20 mouse cellular contexts compared by ENCODE assay signal in genomic region chr2:115969201-115969600, GRCm38 (mm10).
A peak's percentile ranks its signal among the peaks of the same experiment; 100 is the strongest.
DNase-seq lines count a peak whose midpoint lies in the region.
"Had no signal": no experiment of that assay in that cellular context is flagged by ENCODE, and none has a peak within 500 bp of the region (broad histone marks: within the 10 kb centered on the region; RNA-seq: fewer than 3 reads in every experiment).

No protein-coding gene starts in this region.

- peaks cover 6% of the 10 kb centered on the region; the same call in 1 of the 2 replicates for H3K36me3 ChIP-seq in heart, embryonic 10.5 days
- H3K36me3 ChIP-seq: embryonic facial prominence, embryonic 13.5 days; G1E had no signal

- H3K27me3 ChIP-seq in heart, embryonic 10.5 days (ENCODE audit: insufficient read depth, poor library complexity, severe bottlenecking): no peaks in the 10 kb centered on the region
- H3K27me3 ChIP-seq: embryonic facial prominence, embryonic 13.5 days; forebrain, embryonic 13.5 days; forebrain, embryonic 15.5 days; Patski had no signal

- H3K9me3 ChIP-seq in heart, embryonic 10.5 days: no peaks in the 10 kb centered on the region
- H3K9me3 ChIP-seq: embryonic facial prominence, embryonic 13.5 days; forebrain, embryonic 13.5 days; forebrain, embryonic 15.5 days had no signal

- DNase-seq in heart, adult 11 months: peak; percentile 14
- no peak for DNase-seq in heart, embryonic 10.5 days (ENCODE audit: low spot score)
- DNase-seq in ES-CJ7 (ENCODE audit: low read depth, low spot score) (peak; percentile 25), R1 (ENCODE audit: low read depth, low spot score) (peak; percentile 84)
- DNase-seq in ovary, postnatal 10 days (ENCODE audit: low spot score): no peak
- DNase-seq in spleen, adult 12 weeks (ENCODE audit: low spot score): no peak
- DNase-seq: adrenal gland, adult 8-10 months; adrenal gland, postnatal 14 days; adrenal gland, postnatal 36 days; cerebellum, adult 11-12 months; cerebellum, adult 2 months; cerebellum, adult 9-10 months; cerebellum, postnatal 10 days; cerebellum, postnatal 25 days; forebrain, postnatal 0 days had no signal

- H3K4me3 ChIP-seq in heart, embryonic 10.5 days: no peak overlapping the region
- H3K4me3 ChIP-seq: embryonic facial prominence, embryonic 13.5 days; forebrain, embryonic 13.5 days; forebrain, embryonic 15.5 days had no signal

- H3K4me1 ChIP-seq in heart, embryonic 10.5 days: peaks cover 13% of the 10 kb centered on the region

- no peak overlapping the region for H3K27ac ChIP-seq in heart, embryonic 10.5 days
- H3K27ac ChIP-seq: embryonic facial prominence, embryonic 13.5 days; forebrain, embryonic 13.5 days; forebrain, embryonic 15.5 days had no signal

- WGBS in heart, embryonic 10.5 days: 57% methylated on average over 8 of the region's 8 CpGs

Comparison
In these comparisons a context has a peak if more than half of its experiments do, and no peak if none do; other contexts are left out.
1. DNase-seq: peak in heart, adult 11 months (single experiment), ES-CJ7 (single experiment) and R1 (single experiment); none in heart, embryonic 10.5 days (single experiment), ovary, postnatal 10 days (single experiment) and spleen, adult 12 weeks (single experiment).